Comparison of ENCODE assay signal across 26 mouse cellular contexts in the genomic region with DNA sequence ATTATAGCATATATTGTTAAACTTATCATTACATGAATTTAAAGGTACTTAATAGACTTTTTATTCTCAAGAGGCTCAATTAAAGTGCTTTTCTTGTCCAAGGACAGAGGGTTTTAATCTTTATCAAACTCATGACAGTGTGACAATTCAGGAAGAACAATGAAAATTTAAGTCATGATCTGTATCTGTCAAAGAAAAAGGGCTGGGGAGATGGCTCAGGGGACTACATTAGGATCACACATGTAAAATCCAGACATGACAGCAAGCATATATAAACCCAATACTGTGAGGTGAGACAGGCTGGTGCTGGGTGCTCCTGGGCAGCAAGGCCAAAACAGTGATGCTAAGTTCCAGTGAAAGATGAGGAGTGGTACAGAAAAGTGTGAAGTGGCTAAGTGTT.
"Had no signal": no experiment of that assay in that cellular context is flagged by ENCODE, and none has a peak within 500 bp of the region (broad histone marks: within the 10 kb centered on the region; RNA-seq: fewer than 3 reads in every experiment).

No protein-coding gene starts in this region.

- H3K4me2 ChIP-seq: heart, embryonic 11.5 days; heart, embryonic 13.5 days; heart, embryonic 15.5 days; hindbrain, embryonic 13.5 days; hindbrain, embryonic 15.5 days; kidney, embryonic 15.5 days; limb, embryonic 13.5 days; limb, embryonic 15.5 days; liver, embryonic 12.5 days had no signal

- H3K36me3 ChIP-seq: heart, embryonic 13.5 days; heart, embryonic 15.5 days; hindbrain, embryonic 13.5 days; hindbrain, embryonic 15.5 days; kidney, embryonic 15.5 days; limb, embryonic 13.5 days; limb, embryonic 15.5 days; liver, embryonic 12.5 days had no signal

- H3K27me3 ChIP-seq: heart, embryonic 13.5 days; heart, embryonic 15.5 days; hindbrain, embryonic 13.5 days; hindbrain, embryonic 15.5 days; kidney, embryonic 15.5 days; limb, embryonic 13.5 days; limb, embryonic 15.5 days; liver, embryonic 12.5 days had no signal

- H3K9me3 ChIP-seq: heart, embryonic 13.5 days; heart, embryonic 15.5 days; hindbrain, embryonic 15.5 days; kidney, embryonic 15.5 days; limb, embryonic 13.5 days; limb, embryonic 15.5 days; liver, embryonic 12.5 days had no signal

- ATAC-seq: hindbrain, postnatal 0 days; intestine, embryonic 16.5 days; liver, embryonic 12.5 days had no signal

- H3K4me3 ChIP-seq: heart, adult 2 months; heart, embryonic 13.5 days; heart, embryonic 15.5 days; hindbrain, embryonic 13.5 days; hindbrain, embryonic 15.5 days; kidney, embryonic 15.5 days; limb, embryonic 13.5 days; limb, embryonic 15.5 days; liver, embryonic 12.5 days had no signal

- H3K9ac ChIP-seq: heart, embryonic 13.5 days; heart, embryonic 15.5 days; hindbrain, embryonic 13.5 days; hindbrain, embryonic 15.5 days; kidney, embryonic 15.5 days; limb, embryonic 13.5 days; limb, embryonic 15.5 days; liver, embryonic 12.5 days; liver, embryonic 14.5 days had no signal

- H3K4me1 ChIP-seq: heart, embryonic 13.5 days; heart, embryonic 15.5 days; hindbrain, embryonic 13.5 days; hindbrain, embryonic 15.5 days; kidney, embryonic 15.5 days; limb, embryonic 13.5 days; limb, embryonic 15.5 days; liver, embryonic 12.5 days had no signal

- DNase-seq: gastrocnemius, postnatal 14 days; gastrocnemius, postnatal 36 days; heart, adult 11 months; heart, adult 2 months; heart, postnatal 14 days; heart, postnatal 36 days; kidney, adult 11 months; kidney, adult 2 months; kidney, adult 9 months; kidney, postnatal 14 days; kidney, postnatal 36 days; layer of hippocampus, adult 9-11 months; layer of hippocampus, postnatal 36 days had no signal

- H3K27ac ChIP-seq: heart, adult 2 months; heart, embryonic 13.5 days; heart, embryonic 15.5 days; hindbrain, embryonic 13.5 days; hindbrain, embryonic 15.5 days; hindbrain, postnatal 0 days; kidney, embryonic 15.5 days; kidney, postnatal 0 days; limb, embryonic 13.5 days; limb, embryonic 15.5 days; liver, embryonic 12.5 days; liver, embryonic 14.5 days had no signal
